Mouse (Mus musculus): ENCODE measurements at regions not wholly inside any gene's neighbourhood (a gene's known extent, or its start where the extent isn't known, plus 50 kb on each side); places are given as distances from the start of the nearest gene placed in this dataset.

DNA sequence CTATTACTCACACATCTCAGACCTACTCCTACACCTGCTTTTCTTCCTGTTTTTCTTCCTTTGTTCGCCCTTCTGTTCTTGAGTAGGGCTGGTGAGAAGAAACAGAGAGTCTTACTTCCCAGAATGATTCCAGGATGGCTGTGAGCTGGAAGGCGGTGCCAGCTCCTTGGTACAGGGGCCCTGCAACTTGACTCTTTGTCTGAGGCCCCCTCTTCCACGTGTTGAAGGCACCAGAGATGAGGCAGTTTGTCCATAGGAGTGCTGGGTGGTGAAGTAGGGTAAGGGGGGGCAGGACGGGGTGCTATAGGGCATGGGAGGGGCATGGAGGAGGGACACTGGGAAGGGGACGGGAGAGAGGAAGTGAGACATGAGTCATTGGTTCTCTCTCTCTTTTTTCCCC lies 60.8 kb downstream of the Dmrta2 start:
- H3K36me3 ChIP-seq (replicated peaks): no peaks in the 10 kb centered on the region
- no peak overlapping the region for H3K27ac ChIP-seq
- no peak overlapping the region for H3K4me3 ChIP-seq
- H3K9me3 ChIP-seq: no peaks in the 10 kb centered on the region
- H3K27me3 ChIP-seq (ENCODE audit: poor library complexity, severe bottlenecking): no peaks in the 10 kb centered on the region
- WGBS: 72% methylated on average over 5 of the region's 5 CpGs
- peaks cover 5% of the 10 kb centered on the region; the same call in 1 of the 2 replicates for H3K4me1 ChIP-seq
- no peak for DNase-seq (ENCODE audit: extremely low spot score, low spot score)

- H3K4me3 ChIP-seq: no peak overlapping the region
- WGBS: 90% methylated on average over 17 of the region's 17 CpGs
Observed at GRCm38 (mm10) chr4:110044851-110045618, 67.2 kb downstream of the Dmrta2 start.

DNA sequence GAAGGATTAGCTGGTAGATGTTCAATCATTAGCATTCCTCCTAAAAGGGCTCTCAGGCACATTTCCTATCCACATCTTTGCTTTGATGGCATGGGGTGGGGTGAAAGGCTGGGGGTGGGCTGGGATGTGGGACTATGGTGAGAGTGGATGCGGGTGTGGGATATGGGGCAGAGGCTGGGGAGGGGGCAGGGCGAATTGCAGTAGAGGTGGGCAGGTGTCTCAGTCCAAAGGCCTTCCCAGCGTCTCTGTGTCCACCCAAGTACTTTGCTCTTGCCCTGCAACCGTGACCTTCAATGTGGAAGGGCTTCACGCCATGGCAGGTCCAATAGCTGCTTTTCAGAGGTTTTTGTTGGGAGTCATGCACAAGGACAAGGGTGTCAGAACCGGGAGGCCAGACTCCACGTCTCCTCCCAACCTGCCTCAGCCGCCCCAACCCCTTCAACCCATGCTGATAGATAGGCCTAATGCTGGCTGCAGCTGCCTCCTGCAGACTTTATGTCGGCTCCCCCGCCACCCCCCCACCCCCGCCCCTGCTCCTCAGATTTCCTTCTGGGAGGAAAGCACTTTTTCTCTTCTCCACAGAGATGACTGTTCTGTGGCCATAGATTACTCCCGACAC lies 67.9 kb downstream of the Dmrta2 start:
- H3K27ac ChIP-seq: no peak overlapping the region
- no peaks in the 10 kb centered on the region for H3K9me3 ChIP-seq
- H3K4me3 ChIP-seq: no peak overlapping the region
- no peak for DNase-seq (ENCODE audit: extremely low spot score, low spot score)
- peaks cover 6% of the 10 kb centered on the region for H3K4me1 ChIP-seq
- WGBS: 87% methylated on average over 12 of the region's 12 CpGs
- H3K27me3 ChIP-seq (ENCODE audit: poor library complexity, severe bottlenecking): peaks cover 7% of the 10 kb centered on the region; the same call in 1 of the 2 replicates
- no peaks in the 10 kb centered on the region for H3K36me3 ChIP-seq (replicated peaks)

More at GRCm38 (mm10) chr4:110044851-110045618, 67.2 kb downstream of the Dmrta2 start:
- H3K36me3 ChIP-seq (replicated peaks): no peaks in the 10 kb centered on the region
- no peak overlapping the region for H3K27ac ChIP-seq
- no peaks in the 10 kb centered on the region for H3K9me3 ChIP-seq
- DNase-seq (ENCODE audit: extremely low spot score, low spot score): no peak
- peaks cover 7% of the 10 kb centered on the region; the same call in 1 of the 2 replicates for H3K27me3 ChIP-seq (ENCODE audit: poor library complexity, severe bottlenecking)
- no peaks in the 10 kb centered on the region for H3K4me1 ChIP-seq

DNA sequence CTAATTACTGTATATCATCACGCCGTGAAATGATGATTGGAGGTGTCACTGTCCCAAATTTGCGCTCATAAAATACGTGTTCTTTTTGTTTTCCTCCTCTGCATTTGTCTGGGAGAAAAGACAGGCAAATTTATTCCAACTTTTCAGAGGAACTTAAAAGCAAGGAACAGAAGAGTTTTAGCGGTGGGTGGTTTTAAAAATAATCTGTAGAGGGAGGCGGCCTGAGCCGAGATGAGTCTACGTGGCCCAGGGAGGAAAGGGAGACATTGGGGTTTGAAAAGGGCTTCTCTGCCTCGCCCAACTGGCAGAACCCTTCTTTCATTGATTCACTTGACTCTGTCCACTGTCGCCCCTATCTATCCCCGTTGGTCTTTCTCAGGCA lies 68.4 kb downstream of the Dmrta2 start:
- Histone ChIP-seq H3K4me1 (peaks cover 11% of the 10 kb centered on the region), H3K9me3 (no peaks in the 10 kb centered on the region), H3K27me3 (ENCODE audit: poor library complexity, severe bottlenecking) (peaks cover 9% of the 10 kb centered on the region), H3K27ac (no peak overlapping the region), H3K36me3 (replicated peaks) (no peaks in the 10 kb centered on the region), H3K4me3 (no peak overlapping the region)
- 92% methylated on average over 11 of the region's 11 CpGs for WGBS
- no peak for DNase-seq (ENCODE audit: extremely low spot score, low spot score)

GRCm38 (mm10) chr4:110050393-110051280 lies 72.8 kb downstream of the Dmrta2 start:
- H3K36me3 ChIP-seq (replicated peaks): no peaks in the 10 kb centered on the region
- peak; percentile 91 for DNase-seq (ENCODE audit: extremely low spot score, low spot score)
- H3K27ac ChIP-seq: peak overlapping the region; percentile 78
- WGBS: 3% methylated on average over 40 of the region's 40 CpGs
- H3K4me3 ChIP-seq: peak overlapping the region; percentile 58
- H3K27me3 ChIP-seq (ENCODE audit: poor library complexity, severe bottlenecking): peaks cover 27% of the 10 kb centered on the region
- no peaks in the 10 kb centered on the region for H3K9me3 ChIP-seq
- H3K4me1 ChIP-seq: peaks cover 14% of the 10 kb centered on the region

- Histone ChIP-seq H3K36me3 (replicated peaks) (no peaks in the 10 kb centered on the region), H3K27ac (peak overlapping the region; percentile 78), H3K9me3 (no peaks in the 10 kb centered on the region), H3K4me3 (peak overlapping the region; percentile 58), H3K4me1 (peaks cover 14% of the 10 kb centered on the region), H3K27me3 (ENCODE audit: poor library complexity, severe bottlenecking) (peaks cover 27% of the 10 kb centered on the region)
- no peak for DNase-seq (ENCODE audit: extremely low spot score, low spot score)
- 17% methylated on average over 12 of the region's 12 CpGs for WGBS
Observed at GRCm38 (mm10) chr4:110051281-110051665, 73.4 kb downstream of the Dmrta2 start.

- Histone ChIP-seq H3K27ac (no peak overlapping the region), H3K27me3 (ENCODE audit: poor library complexity, severe bottlenecking) (peaks cover 27% of the 10 kb centered on the region), H3K36me3 (replicated peaks) (no peaks in the 10 kb centered on the region), H3K4me3 (no peak overlapping the region), H3K9me3 (no peaks in the 10 kb centered on the region), H3K4me1 (peaks cover 14% of the 10 kb centered on the region)
- 69% methylated on average over 10 of the region's 10 CpGs for WGBS
- no peak for DNase-seq (ENCODE audit: extremely low spot score, low spot score)
Observed at GRCm38 (mm10) chr4:110051872-110052271, 74.0 kb downstream of the Dmrta2 start.

- H3K4me1 ChIP-seq: peaks cover 14% of the 10 kb centered on the region
- no peak overlapping the region for H3K27ac ChIP-seq
- no peak overlapping the region for H3K4me3 ChIP-seq
- peaks cover 27% of the 10 kb centered on the region for H3K27me3 ChIP-seq (ENCODE audit: poor library complexity, severe bottlenecking)
- H3K9me3 ChIP-seq: no peaks in the 10 kb centered on the region
- 87% methylated on average over 4 of the region's 4 CpGs for WGBS
- no peaks in the 10 kb centered on the region for H3K36me3 ChIP-seq (replicated peaks)
- DNase-seq (ENCODE audit: extremely low spot score, low spot score): no peak
Observed at GRCm38 (mm10) chr4:110052998-110053397, 75.1 kb downstream of the Dmrta2 start.

DNA sequence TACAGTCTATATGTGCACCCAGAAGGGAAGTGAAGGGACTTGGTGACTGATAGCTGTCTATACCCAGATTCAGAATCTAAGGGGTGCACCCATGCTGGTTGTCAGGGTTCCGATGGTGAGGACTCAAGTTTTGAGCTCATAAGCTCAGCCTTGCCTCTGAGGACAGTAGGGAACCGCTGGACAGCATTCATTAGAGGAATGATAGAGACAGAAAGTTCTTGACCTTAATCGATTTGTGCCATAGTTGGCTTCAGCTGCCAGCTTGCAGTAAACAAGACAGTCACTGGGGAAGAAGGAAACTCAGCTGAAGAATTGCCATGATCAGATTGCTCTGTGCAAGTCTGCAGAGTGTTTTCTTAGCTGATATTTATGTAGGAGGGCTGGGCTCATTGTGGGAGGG lies 96.0 kb downstream of the Dmrta2 start:
- Histone ChIP-seq H3K27ac (no peak overlapping the region), H3K4me3 (no peak overlapping the region), H3K9me3 (no peaks in the 10 kb centered on the region), H3K4me1 (no peaks in the 10 kb centered on the region), H3K36me3 (replicated peaks) (no peaks in the 10 kb centered on the region), H3K27me3 (ENCODE audit: poor library complexity, severe bottlenecking) (no peaks in the 10 kb centered on the region)
- 89% methylated on average over 3 of the region's 3 CpGs for WGBS
- DNase-seq (ENCODE audit: extremely low spot score, low spot score): no peak

GRCm38 (mm10) chr4:110083371-110083770 lies 105.5 kb downstream of the Dmrta2 start:
- DNase-seq (ENCODE audit: extremely low spot score, low spot score): no peak
- no peaks in the 10 kb centered on the region for H3K9me3 ChIP-seq
- H3K4me1 ChIP-seq: no peaks in the 10 kb centered on the region
- H3K27ac ChIP-seq: no peak overlapping the region
- H3K4me3 ChIP-seq: no peak overlapping the region
- H3K27me3 ChIP-seq (ENCODE audit: poor library complexity, severe bottlenecking): no peaks in the 10 kb centered on the region
- no peaks in the 10 kb centered on the region for H3K36me3 ChIP-seq (replicated peaks)

DNA sequence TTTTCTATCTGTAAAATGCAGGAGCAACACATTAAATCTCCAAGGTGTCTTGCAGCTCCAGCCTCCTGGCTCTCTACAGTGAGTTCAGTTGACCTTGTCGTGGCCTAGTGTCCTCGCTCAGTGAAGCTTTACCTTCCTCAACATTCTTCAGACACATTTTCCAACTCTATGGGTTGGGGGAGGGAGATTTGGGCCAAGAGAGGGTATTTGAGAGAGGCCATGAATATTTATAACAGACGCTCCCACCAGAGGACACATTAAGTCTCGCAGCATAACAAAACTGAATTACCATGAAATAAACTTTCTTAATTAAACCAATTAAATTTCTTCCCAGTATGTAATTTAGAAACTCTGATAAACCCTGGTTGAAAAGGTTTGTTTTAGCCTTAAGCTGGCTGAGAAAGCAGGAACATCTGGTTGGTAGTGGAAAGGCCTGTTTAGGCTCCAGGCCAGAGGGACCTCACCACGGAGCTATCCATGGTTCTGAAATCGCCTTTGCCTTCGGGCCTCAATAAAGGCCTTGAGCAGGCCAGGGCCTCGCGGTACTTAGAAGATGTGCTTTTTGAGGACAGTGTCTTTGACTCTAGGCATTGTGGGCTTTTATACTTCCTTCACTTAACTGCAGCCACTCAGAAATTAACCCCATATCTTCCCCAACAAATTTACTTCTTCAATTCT lies 109.9 kb downstream of the Dmrta2 start:
- Histone ChIP-seq H3K27ac (no peak overlapping the region), H3K4me1 (no peaks in the 10 kb centered on the region), H3K27me3 (ENCODE audit: poor library complexity, severe bottlenecking) (no peaks in the 10 kb centered on the region), H3K36me3 (replicated peaks) (no peaks in the 10 kb centered on the region), H3K4me3 (no peak overlapping the region), H3K9me3 (no peaks in the 10 kb centered on the region)
- DNase-seq (ENCODE audit: extremely low spot score, low spot score): peak; percentile 41
- WGBS: 40% methylated on average over 9 of the region's 9 CpGs

DNA sequence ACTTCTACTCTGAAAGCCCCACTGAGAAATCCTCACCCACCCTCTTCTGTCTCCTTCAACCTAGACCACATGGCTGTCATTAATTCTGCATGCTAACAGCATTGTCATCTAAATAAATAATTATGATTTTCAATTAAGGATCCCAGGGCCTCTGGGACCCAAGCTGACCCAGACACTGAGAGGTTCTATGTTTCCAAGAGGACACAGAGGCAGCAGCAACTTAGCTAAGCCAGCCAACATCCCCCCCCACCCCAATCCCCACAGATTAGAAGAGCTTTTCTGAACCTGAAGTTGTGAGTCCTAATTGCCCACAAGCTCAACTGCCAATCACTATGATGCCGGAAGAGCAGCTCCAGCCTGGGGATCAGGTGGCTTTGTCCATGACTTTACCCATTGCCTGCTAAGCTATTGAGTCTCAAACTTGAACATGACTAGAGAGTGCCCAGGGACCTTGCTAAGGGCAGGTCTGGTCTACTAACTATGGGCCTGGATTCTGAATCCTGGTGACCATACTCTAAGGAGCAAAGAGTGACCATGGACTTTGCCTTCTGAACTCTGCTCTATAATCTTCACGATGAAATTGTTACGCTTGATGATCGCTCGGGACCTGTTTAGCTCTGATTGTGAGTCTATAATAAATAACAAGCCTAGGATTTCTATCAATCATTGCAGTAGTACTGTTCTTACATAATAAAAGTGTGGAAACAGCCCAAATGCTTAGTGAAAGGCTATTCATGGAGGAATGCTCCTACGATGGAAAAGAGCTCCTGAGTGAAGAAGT lies 115.4 kb downstream of the Dmrta2 start:
- WGBS: 93% methylated on average over 6 of the region's 6 CpGs
- Histone ChIP-seq H3K9me3 (no peaks in the 10 kb centered on the region), H3K36me3 (replicated peaks) (no peaks in the 10 kb centered on the region), H3K27me3 (ENCODE audit: poor library complexity, severe bottlenecking) (no peaks in the 10 kb centered on the region), H3K27ac (no peak overlapping the region), H3K4me3 (no peak overlapping the region), H3K4me1 (0 out of 2 replicates have a peak, but pooled peaks cover 3% of the 10 kb centered on the region)
- DNase-seq (ENCODE audit: extremely low spot score, low spot score): no peak
